Mouse (Mus musculus) kidney, embryonic 16.5 days (tissue): ENCODE data around the gene Slc9a3. TPM values are rescaled to one million over a fixed set of nuclear protein-coding genes. Genes with fewer than 3 reads are reported as not detected.

Experiments used
- ATAC-seq: fragments of 200-750 bp; cut with Nextera tagmentation; 2 replicates; pipeline ENCODE4 v1.8.0; 2017; ENCODE audit warnings: moderate TSS enrichment; ENCODE audit not compliant: low FRiP score, low TSS enrichment
- H3K27ac ChIP-seq: fragments of 300-500 bp; sonication (generic); 2 replicates; pipeline ENCODE4 v1.5.1; 2014; ENCODE audit warnings: low read length
- H3K27me3 ChIP-seq: fragments of 300-500 bp; sonication (generic); 2 replicates; pipeline ENCODE4 v1.6.1; 2014; ENCODE audit warnings: low read length, control low read depth, mixed read lengths; ENCODE audit not compliant: insufficient read depth
- H3K36me3 ChIP-seq: fragments of 300-500 bp; sonication (generic); 2 replicates; pipeline ENCODE4 v1.6.1; 2014; ENCODE audit warnings: low read length, control low read depth, mixed read lengths; ENCODE audit not compliant: insufficient read depth
- H3K4me1 ChIP-seq: fragments of 300-500 bp; sonication (generic); 2 replicates; pipeline ENCODE4 v1.6.1; 2014; ENCODE audit warnings: low read length, control low read depth, mixed read lengths; ENCODE audit not compliant: insufficient read depth
- H3K4me2 ChIP-seq: fragments of 300-500 bp; sonication (generic); replicated peaks from 2 replicates; pipeline ENCODE4 v1.6.1; 2014; ENCODE audit warnings: low read depth, low read length
- H3K4me3 ChIP-seq: fragments of 300-500 bp; sonication (generic); 2 replicates; pipeline ENCODE4 v1.5.1; 2014; ENCODE audit warnings: mild to moderate bottlenecking, low read length
- H3K9ac ChIP-seq: fragments of 300-500 bp; sonication (generic); replicated peaks from 2 replicates; pipeline ENCODE4 v1.6.1; 2014; ENCODE audit warnings: low read length
- H3K9me3 ChIP-seq: fragments of 300-500 bp; sonication (generic); 2 replicates; pipeline ENCODE4 v1.6.1; 2016; ENCODE audit warnings: low read length, control low read depth
- WGBS: fragments of 180-500 bp; shearing (Covaris S2); extraction: QIAGEN DNeasy Blood & Tissue Kit; methylation state at CpG from one replicate; pipeline ENCODE4 v1.1.7; 2014; 5-methylcytosine and 5-hydroxymethylcytosine counted together
- polyA plus RNA-seq: library from polyadenylated mRNA; unstranded; fragments of >200 nt; fragmentation: Nextera tagmentation; extraction: Ambion mirVana; gene quantifications from 2 replicates; pipeline ENCODE4 v1.2.1, GENCODE M21; 2015

Gene Slc9a3
- polyA plus RNA-seq, 1 experiment from 2014 or later, result 3.7 TPM

- no peaks in the 10 kb centered on the region for H3K4me1 ChIP-seq
- H3K4me2 ChIP-seq, result no peak overlapping the region
- no peak overlapping the region for H3K27ac ChIP-seq
- WGBS, result 89% methylated on average over 5 of the region's 5 CpGs
- no peak overlapping the region for H3K4me3 ChIP-seq
- H3K9ac ChIP-seq, result no peak overlapping the region
- no peaks in the 10 kb centered on the region for H3K9me3 ChIP-seq
- H3K36me3 ChIP-seq, result peaks cover 39% of the 10 kb centered on the region
- ATAC-seq, result no peak
- no peaks in the 10 kb centered on the region for H3K27me3 ChIP-seq
These were observed 61.9 kb downstream of the Slc9a3 start for GRCm38 (mm10) chr13:74183011-74183695.

GRCm38 (mm10) chr13:74192613-74193012 lies 71.4 kb downstream of the Slc9a3 start:
- no peak for ATAC-seq
- H3K36me3 ChIP-seq, result peaks cover 40% of the 10 kb centered on the region
- 82% methylated on average over 6 of the region's 6 CpGs for WGBS
- no peak overlapping the region for H3K4me3 ChIP-seq
- no peaks in the 10 kb centered on the region for H3K4me1 ChIP-seq
- no peak overlapping the region for H3K4me2 ChIP-seq
- H3K9ac ChIP-seq, result no peak overlapping the region
- H3K27me3 ChIP-seq, result no peaks in the 10 kb centered on the region
- no peaks in the 10 kb centered on the region for H3K9me3 ChIP-seq
- H3K27ac ChIP-seq, result no peak overlapping the region

- no peak overlapping the region for H3K27ac ChIP-seq
- no peak overlapping the region for H3K9ac ChIP-seq
- peaks cover 37% of the 10 kb centered on the region for H3K36me3 ChIP-seq
- H3K27me3 ChIP-seq, result no peaks in the 10 kb centered on the region
- no peak for ATAC-seq
- H3K9me3 ChIP-seq, result no peaks in the 10 kb centered on the region
- no peak overlapping the region for H3K4me2 ChIP-seq
- WGBS, result 76% methylated on average over 3 of the region's 3 CpGs
- H3K4me3 ChIP-seq, result no peak overlapping the region
- no peaks in the 10 kb centered on the region for H3K4me1 ChIP-seq
These were observed 75.2 kb downstream of the Slc9a3 start for GRCm38 (mm10) chr13:74196451-74196850.

- peak within 1 kb of the TSS; percentile 88 for H3K9ac ChIP-seq
- peaks cover 12% of the 10 kb centered on the region for H3K4me1 ChIP-seq
- peak within 1 kb of the TSS; percentile 87 for H3K4me3 ChIP-seq
- under 1% methylated on average over 39 of the region's 39 CpGs for WGBS
- peak; percentile 99 for ATAC-seq
- H3K9me3 ChIP-seq, result no peaks in the 10 kb centered on the region
- H3K27ac ChIP-seq, result peak within 1 kb of the TSS; percentile 97
- no peaks in the 10 kb centered on the region for H3K27me3 ChIP-seq
- peaks cover 14% of the 10 kb centered on the region; the same call in 1 of the 2 replicates for H3K36me3 ChIP-seq
- peak within 1 kb of the TSS; percentile 92 for H3K4me2 ChIP-seq
These were observed 87.2 kb downstream of the Slc9a3 start, which contains the start of gene Exoc3 for GRCm38 (mm10) chr13:74208317-74208985. TSS of gene Exoc3 (minus strand) at chr13:74208732.

- ATAC-seq, result peak; percentile 37; the same call in 1 of the 2 replicates
These were observed 87.7 kb downstream of the Slc9a3 start for GRCm38 (mm10) chr13:74208986-74209345.

GRCm38 (mm10) chr13:74218441-74218840 lies 97.2 kb downstream of the Slc9a3 start:
- no peak overlapping the region for H3K4me2 ChIP-seq
- H3K36me3 ChIP-seq, result no peaks in the 10 kb centered on the region
- whole genome bisulfite sequencing, result 82% methylated on average over 3 of the region's 3 CpGs

More at GRCm38 (mm10) chr13:74208986-74209345, 87.7 kb downstream of the Slc9a3 start:
- H3K4me2 ChIP-seq, result peak overlapping the region; percentile 92
- H3K4me1 ChIP-seq, result peaks cover 12% of the 10 kb centered on the region
- H3K27ac ChIP-seq, result peak overlapping the region; percentile 97
- 19% methylated on average over 12 of the region's 12 CpGs for WGBS
- H3K4me3 ChIP-seq, result peak overlapping the region; percentile 87
- H3K9ac ChIP-seq, result peak overlapping the region; percentile 88
- no peaks in the 10 kb centered on the region for H3K27me3 ChIP-seq
- H3K9me3 ChIP-seq, result no peaks in the 10 kb centered on the region
- H3K36me3 ChIP-seq, result peaks cover 9% of the 10 kb centered on the region; the same call in 1 of the 2 replicates

More at GRCm38 (mm10) chr13:74218441-74218840, 97.2 kb downstream of the Slc9a3 start:
- Histone ChIP-seq H3K9ac (no peak overlapping the region), H3K4me1 (no peaks in the 10 kb centered on the region), H3K27ac (no peak overlapping the region), H3K4me3 (no peak overlapping the region), H3K27me3 (no peaks in the 10 kb centered on the region), H3K9me3 (no peaks in the 10 kb centered on the region)
- no peak for ATAC-seq

Other genes starting within 250 kb of the Slc9a3 start
- 42.9 and 45.9 TPM in 2 replicates for gene Trip13, start 183.7 kb upstream of the Slc9a3 start, polyA plus RNA-seq
- gene Brd9, start 183.6 kb upstream of the Slc9a3 start, polyA plus RNA-seq, result 48.4 and 51.0 TPM in 2 replicates
- gene Zdhhc11, start 157.6 kb upstream of the Slc9a3 start, polyA plus RNA-seq, result not detected in 2 replicates
- 0.71 and 0.84 TPM in 2 replicates for gene Tppp, start 112.0 kb upstream of the Slc9a3 start, polyA plus RNA-seq
- gene Cep72, start 59.2 kb upstream of the Slc9a3 start, polyA plus RNA-seq, result 17.8 and 18.4 TPM in 2 replicates
- gene Exoc3, start 87.3 kb downstream of the Slc9a3 start, polyA plus RNA-seq, result 68.1 and 70.0 TPM in 2 replicates
- 0.46 and 0.55 TPM in 2 replicates for gene Ahrr, start 170.9 kb downstream of the Slc9a3 start, polyA plus RNA-seq
- gene Pdcd6, start 196.1 kb downstream of the Slc9a3 start, polyA plus RNA-seq, result 166 and 172 TPM in 2 replicates
- gene Sdha, start 228.8 kb downstream of the Slc9a3 start, polyA plus RNA-seq, result 383 and 417 TPM in 2 replicates
- 45.2 and 58.1 TPM in 2 replicates for gene Ccdc127, start 228.9 kb downstream of the Slc9a3 start, polyA plus RNA-seq
- gene Lrrc14b, start 242.5 kb downstream of the Slc9a3 start, polyA plus RNA-seq, result not detected in 2 replicates